Mouse (Mus musculus) inflammation-experienced regulatory T-cells (primary cell): ENCODE results near the gene Cadm4. TPM values are rescaled to one million over a fixed set of nuclear protein-coding genes. Genes with fewer than 3 reads are reported as not detected.

Experiments used
- polyA plus RNA-seq, 2 experiments: library from polyadenylated mRNA; unstranded; fragments of 100-300 nt; shearing (Covaris generic); gene quantifications; one replicate each; pipeline ENCODE4 v1.2.1; 2017

The Cadm4 gene
- under 1 TPM; 0.42 to 0.82 TPM for polyA plus RNA-seq

DNA sequence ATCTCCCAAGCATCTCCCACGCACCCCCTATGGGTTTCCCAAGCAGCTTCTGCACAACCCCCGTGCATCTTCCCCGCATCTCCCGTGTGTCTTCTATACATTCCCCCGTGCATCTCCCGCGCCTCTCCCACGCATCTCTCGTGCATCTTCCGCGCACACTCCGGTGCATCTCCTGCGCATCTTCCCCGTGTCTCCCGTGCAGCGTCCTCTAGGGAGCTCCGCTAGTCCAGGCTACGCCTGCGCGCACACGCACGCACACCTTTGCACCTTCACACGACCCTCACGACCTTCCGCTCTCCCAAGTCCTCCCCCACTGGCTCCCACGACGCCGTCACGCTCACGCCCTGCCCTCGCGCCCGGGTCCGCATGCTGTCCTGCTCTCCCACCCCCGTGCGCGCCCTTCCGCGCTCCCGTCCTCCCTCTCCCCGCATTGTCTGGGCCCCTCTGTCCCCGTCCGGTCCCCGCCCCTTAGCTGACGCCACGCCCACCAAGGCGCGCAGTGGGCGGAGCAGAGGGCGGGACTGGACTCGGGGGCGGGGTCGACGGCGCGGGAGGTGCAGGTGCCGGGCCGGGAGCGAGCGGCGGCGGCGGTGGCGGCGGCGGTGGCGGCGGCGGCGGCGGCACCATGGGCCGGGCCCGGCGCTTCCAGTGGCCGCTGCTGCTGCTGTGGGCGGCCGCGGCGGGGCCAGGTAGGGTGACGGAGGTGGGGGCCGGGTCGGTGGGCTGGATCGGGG, at the start of gene Cadm4:
Cadm4 (plus strand) TSS at position 550 of the 734 bp plus-strand sequence.

DNA sequence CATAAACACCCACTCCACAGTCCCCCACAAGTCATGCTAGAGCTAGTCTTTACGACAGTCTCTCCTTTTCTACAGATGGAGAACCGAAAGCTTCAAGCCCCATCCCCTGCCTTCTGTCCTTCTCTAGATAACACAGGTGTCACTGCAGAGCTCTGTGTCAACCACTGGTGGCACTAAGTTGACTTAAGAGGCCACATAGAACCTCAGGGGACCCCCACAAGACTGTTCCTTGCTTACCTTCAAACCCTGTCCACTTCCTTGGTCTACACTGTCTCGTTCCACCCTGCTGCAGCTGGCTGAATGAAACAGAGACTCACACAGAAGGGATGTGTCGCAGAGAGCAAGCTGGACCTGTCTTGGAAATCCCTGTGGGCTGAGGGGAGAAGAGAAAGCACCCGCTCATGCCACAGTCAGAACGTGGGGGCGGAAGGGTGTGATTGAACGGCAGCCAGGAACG, 29.9 kb upstream of the Cadm4 start, which contains the start of gene Irgc1:
Irgc1 (minus strand) TSS at position 443 of the 457 bp plus-strand sequence.

GRCm38 (mm10) chr7:24462388-24463319, 19.2 kb upstream of the Cadm4 start, which contains the start of gene Plaur:
Gene Plaur, plus strand, starts transcription at chr7:24462484.

GRCm38 (mm10) chr7:24506838-24507725, 25.3 kb downstream of the Cadm4 start, which contains the start of gene Zfp428:
Gene Zfp428, plus strand, starts transcription at chr7:24507006.

GRCm38 (mm10) chr7:24512355-24512754, 30.5 kb downstream of the Cadm4 start, which contains the start of gene AC161166.1:
Gene AC161166.1, minus strand, starts transcription at chr7:24512455.

GRCm38 (mm10) chr7:24530062-24530931, 48.5 kb downstream of the Cadm4 start, which contains the start of gene Irgq:
Gene Irgq, plus strand, starts transcription at chr7:24530689.

DNA sequence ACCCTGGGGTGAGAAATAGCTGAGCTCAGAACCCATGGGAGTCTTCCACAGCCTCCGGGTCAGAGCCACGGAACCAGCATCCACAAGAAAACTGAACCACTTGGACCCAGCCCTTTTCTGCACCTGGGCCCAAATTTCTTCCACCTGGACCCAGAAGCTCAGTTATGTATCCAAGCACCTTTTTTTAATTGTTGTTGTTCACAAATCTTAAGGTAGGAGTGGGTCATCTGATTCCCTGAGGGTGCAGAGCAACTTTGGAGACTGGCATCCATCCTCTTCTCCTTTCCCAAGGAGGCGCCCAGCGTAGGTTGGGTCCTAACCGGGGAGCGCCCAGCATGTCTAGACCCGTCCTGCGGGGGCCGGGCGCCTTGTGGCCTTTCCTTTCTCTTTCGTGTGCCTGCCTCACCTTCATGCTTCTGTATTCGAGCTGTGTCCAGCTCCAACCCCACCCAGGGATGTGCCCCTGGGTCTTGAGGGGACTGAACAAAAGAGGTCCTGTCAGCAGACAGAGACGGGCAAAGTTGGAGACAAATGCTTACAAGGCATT, 64.3 kb downstream of the Cadm4 start, which contains the start of the genes Pinlyp and Xrcc1:
Pinlyp (minus strand) TSS at position 51 of the 547 bp plus-strand sequence.
Xrcc1 (plus strand) TSS at position 222 of the 547 bp plus-strand sequence.

Other genes starting within 250 kb of the Cadm4 start
- gene Zfp109, start 244.5 kb upstream of the Cadm4 start, polyA plus RNA-seq: 1 to 10 TPM; 5.5 to 5.8 TPM
- gene Zfp108, start 227.2 kb upstream of the Cadm4 start, polyA plus RNA-seq: under 1 TPM; 0.43 to 0.93 TPM
- 1 to 10 TPM; 2.7 to 4.1 TPM for gene Zfp93, start 211.6 kb upstream of the Cadm4 start, polyA plus RNA-seq
- gene Zfp61, start 180.8 kb upstream of the Cadm4 start, polyA plus RNA-seq: 10 to 100 TPM; 20.2 to 27.5 TPM
- 10 to 100 TPM; 17.0 to 17.9 TPM for gene Zfp94, start 165.4 kb upstream of the Cadm4 start, polyA plus RNA-seq
- gene Tescl, start 148.1 kb upstream of the Cadm4 start, polyA plus RNA-seq: not detected
- 1 to 10 TPM in 1 of 2 experiments, under 1 TPM in 1; 0.11 to 2.3 TPM for gene Lypd5, start 132.8 kb upstream of the Cadm4 start, polyA plus RNA-seq
- 100 to 1,000 TPM; 350 to 423 TPM for gene Kcnn4, start 111.8 kb upstream of the Cadm4 start, polyA plus RNA-seq
- 10 to 100 TPM; 51.5 to 80.1 TPM for gene Smg9, start 82.4 kb upstream of the Cadm4 start, polyA plus RNA-seq
- under 1 TPM in 1 of 2 experiments, not detected in 1; 0.45 TPM for gene Irgc1, start 29.7 kb upstream of the Cadm4 start, polyA plus RNA-seq
- 1 to 10 TPM in 1 of 2 experiments, under 1 TPM in 1; 0.65 to 3.3 TPM for gene Plaur, start 19.5 kb upstream of the Cadm4 start, polyA plus RNA-seq
- 1 to 10 TPM; 1.0 to 1.5 TPM for gene Zfp428, start 25.0 kb downstream of the Cadm4 start, polyA plus RNA-seq
- gene AC161166.1, start 30.4 kb downstream of the Cadm4 start, polyA plus RNA-seq: 1 to 10 TPM in 1 of 2 experiments, not detected in 1; 1.1 TPM
- gene Irgq, start 48.7 kb downstream of the Cadm4 start, polyA plus RNA-seq: 1 to 10 TPM; 3.9 to 6.5 TPM
- not detected for gene Pinlyp, start 64.1 kb downstream of the Cadm4 start, polyA plus RNA-seq
- gene Xrcc1, start 64.3 kb downstream of the Cadm4 start, polyA plus RNA-seq: 10 to 100 TPM; 60.5 to 60.6 TPM
- 10 to 100 TPM; 19.5 to 23.6 TPM for gene Ethe1, start 105.5 kb downstream of the Cadm4 start, polyA plus RNA-seq
- under 1 TPM; 0.27 to 0.58 TPM for gene Zfp575, start 105.6 kb downstream of the Cadm4 start, polyA plus RNA-seq
- 1 to 10 TPM in 1 of 2 experiments, under 1 TPM in 1; 0.71 to 1.9 TPM for gene Phldb3, start 128.7 kb downstream of the Cadm4 start, polyA plus RNA-seq
- 1 to 10 TPM in 1 of 2 experiments, under 1 TPM in 1; 0.19 to 1.1 TPM for gene Lypd3, start 154.5 kb downstream of the Cadm4 start, polyA plus RNA-seq
- under 1 TPM in 1 of 2 experiments, not detected in 1; 0.36 TPM for gene Tex101, start 194.7 kb downstream of the Cadm4 start, polyA plus RNA-seq
- gene BC049730, start 227.2 kb downstream of the Cadm4 start, polyA plus RNA-seq: under 1 TPM; 0.13 to 0.31 TPM
- 1 to 10 TPM in 1 of 2 experiments, not detected in 1; 2.5 TPM for gene Gm4763, start 244.9 kb downstream of the Cadm4 start, polyA plus RNA-seq